ENCODE assay signal across 8 mouse cellular contexts in the genomic region with DNA sequence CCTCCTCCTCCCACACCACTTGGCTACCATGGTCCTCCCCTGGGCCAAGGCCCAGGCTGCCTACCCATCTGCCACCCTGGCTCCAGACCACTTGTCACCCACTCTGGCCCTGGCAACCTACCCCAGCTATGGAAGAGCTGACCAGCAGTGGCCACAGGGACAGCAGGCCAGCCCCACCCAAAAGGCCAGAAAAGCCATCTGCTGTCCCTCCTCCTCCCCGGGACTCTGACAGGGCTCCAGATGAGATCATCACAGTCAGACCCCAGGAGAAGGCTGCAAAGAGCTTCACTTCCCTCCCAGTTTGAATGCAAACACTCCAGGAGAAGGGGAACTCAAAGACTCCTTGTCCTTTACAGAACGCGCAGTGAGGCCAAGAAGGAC. TPM values are rescaled to one million over a fixed set of nuclear protein-coding genes. Genes with fewer than 3 reads are reported as not detected.
DNase-seq lines count a peak whose midpoint lies in the region; ATAC-seq and TF ChIP-seq lines count a peak whose summit lies in the region.

No protein-coding gene starts in this region.

- H3K4me1 ChIP-seq in forebrain, embryonic 14.5 days (ENCODE audit: control insufficient read depth, insufficient read depth, low read length): peaks cover 53% of the 10 kb centered on the region
- peaks cover 13% of the 10 kb centered on the region for H3K4me1 ChIP-seq in intestine, postnatal 0 days (replicated peaks; ENCODE audit: control insufficient read depth, insufficient read depth, low read length)

- H3K36me3 ChIP-seq in forebrain, embryonic 14.5 days (ENCODE audit: control insufficient read depth, insufficient read depth, low read length): peaks cover 14% of the 10 kb centered on the region; the same call in 1 of the 2 replicates
- H3K36me3 ChIP-seq in intestine, postnatal 0 days (ENCODE audit: control insufficient read depth, insufficient read depth): 0 out of 2 replicates have a peak, but pooled peaks cover 8% of the 10 kb centered on the region

- DNase-seq in gastrocnemius, adult 2 months: peak; percentile 67
- DNase-seq in gastrocnemius, adult 8-10 months (ENCODE audit: low spot score in 2 of 2): no peak
- DNase-seq in Muller cell, postnatal 12 days (ENCODE audit: inconsistent ontology term): peak; percentile 76
- DNase-seq in forebrain, embryonic 14.5 days (ENCODE audit: low spot score): no peak
- DNase-seq in retina, postnatal 1 day: peak; percentile 61
- DNase-seq in B cell, adult 2 months: no peak
- no peak for DNase-seq in left cerebral cortex, postnatal 10 days (ENCODE audit: extremely low spot score in 1 of 2, low spot score in 2 of 2)

- intact Hi-C loops in gastrocnemius, adult 2 months (cut with DNase I): no loop called here
- intact Hi-C loops in left cerebral cortex, postnatal 10 days (cut with DNase I): no loop called here

- peak overlapping the region; percentile 33 for H3K4me3 ChIP-seq in gastrocnemius, adult 2 months
- H3K4me3 ChIP-seq in forebrain, embryonic 14.5 days (ENCODE audit: low read depth, low read length): no peak overlapping the region
- H3K4me3 ChIP-seq in intestine, postnatal 0 days (ENCODE audit: low read depth, low read length): no peak overlapping the region

- no peak overlapping the region for H3K4me2 ChIP-seq in forebrain, embryonic 14.5 days (ENCODE audit: low read length)
- no peak overlapping the region for H3K4me2 ChIP-seq in intestine, postnatal 0 days (replicated peaks; ENCODE audit: low read depth)

- no peak for ATAC-seq in forebrain, embryonic 14.5 days
- ATAC-seq in intestine, postnatal 0 days: no peak

- H3K9me3 ChIP-seq in forebrain, embryonic 14.5 days (replicated peaks; ENCODE audit: control insufficient read depth, low read length): no peaks in the 10 kb centered on the region
- no peaks in the 10 kb centered on the region for H3K9me3 ChIP-seq in intestine, postnatal 0 days (ENCODE audit: control insufficient read depth)

- H3K9ac ChIP-seq in forebrain, embryonic 14.5 days (ENCODE audit: low read length): peak overlapping the region; percentile 35; the same call in 1 of the 2 replicates
- H3K9ac ChIP-seq in intestine, postnatal 0 days (ENCODE audit: low read depth, low read length): 0 out of 2 replicates have a peak overlapping the region, but pooled peaks have one; percentile 26

- 45% methylated on average over 3 of the region's 3 CpGs for WGBS in forebrain, embryonic 14.5 days
- 37% methylated on average over 3 of the region's 3 CpGs for WGBS in intestine, postnatal 0 days

- TF ChIP-seq CTCF in gastrocnemius, adult 2 months (IDR thresholded peaks at IDR 0.05): no peak
- TF ChIP-seq CTCF in intestine, postnatal 0 days (IDR thresholded peaks at IDR 0.05; ENCODE audit: low read depth): no peak

- H3K27ac ChIP-seq in gastrocnemius, adult 2 months: peak overlapping the region; percentile 81
- peak overlapping the region; percentile 66 for H3K27ac ChIP-seq in forebrain, embryonic 14.5 days (ENCODE audit: low read depth, low read length)
- H3K27ac ChIP-seq in intestine, postnatal 0 days (ENCODE audit: low read depth, low read length): peak overlapping the region; percentile 73

- H3K27me3 ChIP-seq in forebrain, embryonic 14.5 days (replicated peaks; ENCODE audit: control insufficient read depth, insufficient read depth, low read length): no peaks in the 10 kb centered on the region
- no peaks in the 10 kb centered on the region for H3K27me3 ChIP-seq in intestine, postnatal 0 days (replicated peaks; ENCODE audit: control insufficient read depth, insufficient read depth, low read length)

RNA-seq across cellular contexts. Expression of a gene that starts 9.7 kb away (rescaled TPM):
- 1 to 10 TPM; 2.8 to 4.5 TPM for total RNA-seq in gastrocnemius, adult 2 months (2021)
- 1 to 10 TPM; 1.7 to 3.5 (median 2.3) TPM for total RNA-seq in gastrocnemius, adult 8-10 months (2022)
- polyA plus RNA-seq in forebrain, embryonic 14.5 days (2014; fragmentation: Nextera tagmentation; extraction: Ambion mirVana): 5.9 and 8.1 TPM in 2 replicates
- 0.90 TPM in 2 replicates for polyA plus RNA-seq in intestine, postnatal 0 days (2015; fragmentation: Nextera tagmentation; extraction: Ambion mirVana)
- 10 to 100 TPM; 61.2 to 61.4 TPM for total RNA-seq in left cerebral cortex, postnatal 10 days (2021)

RNA-seq across cellular contexts. Expression of a gene that starts 17.5 kb away (rescaled TPM):
- total RNA-seq in gastrocnemius, adult 2 months (2021): not detected
- total RNA-seq in gastrocnemius, adult 8-10 months (2022): not detected
- polyA plus RNA-seq in forebrain, embryonic 14.5 days (2014; fragmentation: Nextera tagmentation; extraction: Ambion mirVana): not detected in 2 replicates
- not detected in 2 replicates for polyA plus RNA-seq in intestine, postnatal 0 days (2015; fragmentation: Nextera tagmentation; extraction: Ambion mirVana)
- total RNA-seq in left cerebral cortex, postnatal 10 days (2021): not detected

Comparison
In these comparisons a context has a peak if more than half of its experiments do, and no peak if none do; other contexts are left out.
1. DNase-seq: peak in gastrocnemius, adult 2 months (single experiment), Muller cell, postnatal 12 days (single experiment) and retina, postnatal 1 day (single experiment); none in gastrocnemius, adult 8-10 months (0 of 2), forebrain, embryonic 14.5 days (single experiment), B cell, adult 2 months (0 of 2) and left cerebral cortex, postnatal 10 days (0 of 2).
2. RNA of a gene that starts 9.7 kb away (total RNA-seq): 61.2 to 61.4 TPM in left cerebral cortex, postnatal 10 days; 2.8 to 4.5 TPM in gastrocnemius, adult 2 months and 1.7 to 3.5 TPM in gastrocnemius, adult 8-10 months; every median in the first group is over 10 times any median in the second.
3. Peak in every context shown above with its lines, with median percentiles within 50 percentile points of each other: H3K27ac ChIP-seq.